Mouse (Mus musculus) kidney, adult 18-20 months (tissue): ENCODE measurements around the gene Olfr1295.

Source experiments
- DNase-seq: peaks from one replicate; pipeline ENCODE4 v3.0.0; 2021

Olfr1295 gene

DNA sequence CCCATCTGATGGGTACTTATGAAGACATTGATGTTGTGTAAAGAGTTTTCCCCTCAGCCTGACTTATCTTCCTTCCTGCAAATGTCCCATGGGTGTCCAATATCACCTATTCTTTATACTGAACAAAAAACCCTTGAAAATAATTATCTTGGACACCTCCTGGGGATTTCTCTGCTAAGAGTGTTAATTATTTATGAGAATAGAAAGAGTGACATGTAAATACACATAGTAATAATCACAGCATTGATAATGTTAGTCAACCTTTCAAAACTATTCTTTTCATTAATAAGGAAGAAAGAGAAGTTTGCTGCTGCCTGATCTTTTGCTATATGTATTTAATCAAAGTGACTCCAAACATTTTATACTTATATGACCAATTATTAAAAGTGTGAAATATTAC is at the start of gene Olfr1295:
TSS of gene Olfr1295 (minus strand) at position 101 of the 400 bp plus-strand sequence.
- no peak for DNase-seq

DNA sequence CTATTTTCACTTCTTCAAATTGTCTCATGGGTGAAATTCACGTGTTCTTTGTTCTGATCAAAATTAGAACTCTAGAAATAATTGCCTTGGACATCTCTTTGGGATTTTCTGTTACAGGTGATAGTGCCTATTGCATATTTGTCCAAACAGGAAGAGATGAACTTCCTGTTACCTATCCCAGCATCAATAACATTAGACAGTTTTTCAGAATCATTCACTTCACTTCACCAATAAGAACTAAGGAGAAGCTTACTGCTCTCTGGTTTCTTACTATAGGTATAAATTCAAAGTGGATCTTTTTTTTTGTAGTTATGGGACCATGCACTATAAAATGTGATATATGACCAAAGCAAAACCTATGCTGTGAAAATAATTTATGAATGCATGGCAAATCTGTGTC is 29.3 kb downstream of the Olfr1295 start, which contains the start of gene Olfr1294:
TSS of gene Olfr1294 (minus strand) at position 101 of the 400 bp plus-strand sequence.
- DNase-seq: no peak

DNA sequence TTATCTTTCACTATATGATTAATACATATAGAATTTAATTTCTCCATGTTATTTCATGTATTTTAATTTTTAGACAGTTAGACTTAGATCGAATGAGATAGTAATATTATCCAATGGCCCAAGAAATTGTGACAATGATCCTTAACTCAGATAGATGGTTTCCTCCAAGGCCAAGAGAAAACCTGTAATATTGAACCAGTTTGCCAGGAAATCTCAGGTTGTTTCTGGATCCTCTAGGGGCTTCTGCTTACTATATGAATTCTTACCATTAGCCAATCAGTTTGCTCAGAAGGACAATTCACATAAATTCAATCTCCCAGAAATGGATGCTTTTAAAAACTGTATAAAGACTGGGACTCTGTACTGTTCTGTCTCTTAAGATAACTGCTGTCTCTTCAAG is 44.6 kb downstream of the Olfr1295 start, which contains the start of gene Olfr1293-ps:
TSS of gene Olfr1293-ps (plus strand) at position 301 of the 400 bp plus-strand sequence.
- DNase-seq: no peak

DNA sequence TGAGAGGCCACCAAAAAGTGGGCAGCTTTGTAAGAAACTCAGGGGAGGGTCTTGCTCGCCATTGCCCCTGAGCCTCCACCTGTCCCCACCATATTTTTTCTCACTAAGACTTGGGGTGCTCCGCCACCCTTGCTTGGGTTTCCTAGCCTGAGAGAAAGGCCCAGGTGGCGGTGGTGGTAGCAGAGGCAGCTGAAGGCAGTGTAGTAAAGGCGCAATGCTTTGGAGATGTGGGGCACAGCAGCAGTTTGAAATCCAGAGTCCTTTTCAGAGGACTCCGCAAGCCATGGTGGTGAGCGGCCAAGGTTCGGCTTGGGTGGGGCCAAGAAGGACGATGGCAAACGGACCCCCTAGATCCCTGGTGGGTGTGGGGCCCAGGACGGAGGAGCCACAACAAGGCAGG is 52.0 kb downstream of the Olfr1295 start:
- no peak for DNase-seq
